Mouse (Mus musculus) G1E (cell line): ENCODE results near the gene Dync1li2. TPM values are rescaled to one million over a fixed set of nuclear protein-coding genes. Genes with fewer than 3 reads are reported as not detected.
A peak's percentile ranks its signal among the peaks of the same experiment; 100 is the strongest.

ENCODE experiments used
- ATAC-seq: 2 replicates; pipeline ENCODE4 v1.8.0; 2016; ENCODE audit warnings: mild to moderate bottlenecking; ENCODE audit not compliant: insufficient number of reproducible peaks, poor library complexity, low FRiP score, severe bottlenecking; ENCODE audit errors: extremely low read depth
- DNase-seq: peaks from one replicate; pipeline ENCODE4 v3.0.0; 2012; ENCODE audit warnings: low spot score
- H3K27me3 ChIP-seq: 2 replicates; pipeline ENCODE4 v1.6.1; 2012; ENCODE audit warnings: mild to moderate bottlenecking, low read length, inconsistent platforms; ENCODE audit not compliant: insufficient read depth
- H3K36me3 ChIP-seq: replicated peaks from 2 replicates; pipeline ENCODE3; 2012; ENCODE audit warnings: mild to moderate bottlenecking, inconsistent platforms
- H3K4me1 ChIP-seq: 2 replicates; pipeline ENCODE4 v1.6.1; 2012; ENCODE audit warnings: low read depth, low read length, inconsistent platforms, mixed read lengths; ENCODE audit not compliant: insufficient read depth
- H3K4me3 ChIP-seq: 2 replicates; pipeline ENCODE4 v1.5.1; 2012; ENCODE audit warnings: low read depth, mild to moderate bottlenecking, inconsistent platforms, low read length, moderate library complexity, mixed read lengths
- H3K9me3 ChIP-seq: replicated peaks from 2 replicates; pipeline ENCODE4 v1.6.1; 2012; ENCODE audit warnings: inconsistent platforms
- CTCF ChIP-seq: IDR thresholded peaks from 2 replicates; pipeline ENCODE4 v1.5.1; 2012; ENCODE audit warnings: low read depth, low read length, inconsistent platforms, mixed read lengths
- GATA1 ChIP-seq: IDR thresholded peaks from 2 replicates; pipeline ENCODE4 v1.6.1; 2012; ENCODE audit warnings: borderline replicate concordance, low read length, inconsistent platforms, mixed read lengths
- GATA2 ChIP-seq: IDR thresholded peaks from 2 replicates; pipeline ENCODE4 v1.6.1; 2012; ENCODE audit warnings: low read depth, low read length, inconsistent platforms, borderline replicate concordance
- POLR2AphosphoS5 ChIP-seq: IDR thresholded peaks from 2 replicates; pipeline ENCODE4 v1.6.1; 2012; ENCODE audit warnings: low read depth, low read length, inconsistent platforms; ENCODE audit not compliant: insufficient replicate concordance
- TAL1 ChIP-seq: conservative IDR thresholded peaks from 2 replicates; pipeline ENCODE4 v1.6.1; 2012; ENCODE audit warnings: low read depth, low read length, inconsistent platforms, mixed read lengths
- polyA plus RNA-seq: library from polyadenylated mRNA; stranded (reverse); fragments of >175 nt; gene quantifications from 2 replicates; pipeline ENCODE4 v1.2.3, GENCODE M21; 2012
- total RNA-seq, 2 experiments: library from RNA; stranded (forward) in 1 of 2; stranded (reverse) in 1 of 2; fragments of 200-1000 nt in 1 of 2; fragments of >200 nt in 1 of 2; fragmentation: Nextera tagmentation in 1 of 2; gene quantifications; 2 replicates each; pipeline ENCODE4 v1.2.3; 2014 to 2017

Gene Dync1li2
- total and polyA plus RNA-seq, 3 experiments = 13.9 to 52.5 (median 32.1) TPM

- H3K27me3 ChIP-seq = no peaks in the 10 kb centered on the region
- no peak for ATAC-seq
- H3K36me3 ChIP-seq = peaks cover 95% of the 10 kb centered on the region
- H3K4me3 ChIP-seq = peak overlapping the region; percentile 4; the same call in 1 of the 2 replicates
- peak; percentile 54 for DNase-seq
- peaks cover 23% of the 10 kb centered on the region for H3K4me1 ChIP-seq
- H3K9me3 ChIP-seq = no peaks in the 10 kb centered on the region
- no peak for TF ChIP-seq GATA2
- TF ChIP-seq GATA1 = no peak
Measured at GRCm38 (mm10) chr8:104436038-104436437, 6.8 kb downstream of the Dync1li2 start.

- ATAC-seq (no peak), DNase-seq (no peak)
- H3K27me3 ChIP-seq = no peaks in the 10 kb centered on the region
- TF ChIP-seq GATA1 (no peak), POLR2AphosphoS5 (no peak), CTCF (no peak), TAL1 (no peak), GATA2 (no peak)
- no peaks in the 10 kb centered on the region for H3K9me3 ChIP-seq
- H3K4me1 ChIP-seq = peaks cover 17% of the 10 kb centered on the region
- no peak overlapping the region for H3K4me3 ChIP-seq
- H3K36me3 ChIP-seq = peaks cover 95% of the 10 kb centered on the region
Measured at GRCm38 (mm10) chr8:104434826-104435354, 8.0 kb downstream of the Dync1li2 start.

GRCm38 (mm10) chr8:104434275-104434674, 8.6 kb downstream of the Dync1li2 start:
- DNase-seq (no peak), ATAC-seq (no peak)

GRCm38 (mm10) chr8:104433191-104433842, 9.5 kb downstream of the Dync1li2 start:
- peaks cover 11% of the 10 kb centered on the region for H3K4me1 ChIP-seq
- H3K27me3 ChIP-seq = no peaks in the 10 kb centered on the region; the same call in 1 of the 2 replicates
- H3K9me3 ChIP-seq = no peaks in the 10 kb centered on the region
- peaks cover 95% of the 10 kb centered on the region for H3K36me3 ChIP-seq
- DNase-seq = no peak
- no peak for TF ChIP-seq CTCF
- no peak for TF ChIP-seq TAL1
- TF ChIP-seq GATA1 = no peak
- TF ChIP-seq POLR2AphosphoS5 = no peak
- no peak for TF ChIP-seq GATA2
- no peak for ATAC-seq
- H3K4me3 ChIP-seq = no peak overlapping the region

More at GRCm38 (mm10) chr8:104434275-104434674, 8.6 kb downstream of the Dync1li2 start:
- Histone ChIP-seq H3K36me3 (peaks cover 95% of the 10 kb centered on the region), H3K9me3 (no peaks in the 10 kb centered on the region), H3K4me1 (peaks cover 12% of the 10 kb centered on the region), H3K4me3 (no peak overlapping the region; the same call in 1 of the 2 replicates), H3K27me3 (no peaks in the 10 kb centered on the region; the same call in 1 of the 2 replicates)
- no peak for TF ChIP-seq TAL1
- no peak for TF ChIP-seq POLR2AphosphoS5
- TF ChIP-seq CTCF = no peak
- no peak for TF ChIP-seq GATA2
- TF ChIP-seq GATA1 = no peak

GRCm38 (mm10) chr8:104432656-104433055, 10.2 kb downstream of the Dync1li2 start:
- peaks cover 11% of the 10 kb centered on the region for H3K4me1 ChIP-seq
- no peak for DNase-seq
- no peak for ATAC-seq
- TF ChIP-seq CTCF = no peak
- no peak for TF ChIP-seq GATA2
- TF ChIP-seq TAL1 = no peak
- no peak for TF ChIP-seq GATA1
- no peak for TF ChIP-seq POLR2AphosphoS5
- H3K36me3 ChIP-seq = peaks cover 98% of the 10 kb centered on the region
- no peaks in the 10 kb centered on the region for H3K9me3 ChIP-seq
- no peak overlapping the region for H3K4me3 ChIP-seq
- no peaks in the 10 kb centered on the region; the same call in 1 of the 2 replicates for H3K27me3 ChIP-seq

GRCm38 (mm10) chr8:104430230-104430629, 12.6 kb downstream of the Dync1li2 start:
- ATAC-seq (no peak), DNase-seq (no peak)
- no peak overlapping the region for H3K4me3 ChIP-seq
- H3K27me3 ChIP-seq = no peaks in the 10 kb centered on the region; the same call in 1 of the 2 replicates
- peaks cover 99% of the 10 kb centered on the region for H3K36me3 ChIP-seq
- no peaks in the 10 kb centered on the region for H3K9me3 ChIP-seq
- no peak for TF ChIP-seq POLR2AphosphoS5
- TF ChIP-seq GATA2 = no peak
- TF ChIP-seq CTCF = no peak
- TF ChIP-seq GATA1 = no peak
- TF ChIP-seq TAL1 = no peak
- H3K4me1 ChIP-seq = peaks cover 8% of the 10 kb centered on the region
